Mouse (Mus musculus) embryonic facial prominence, embryonic 11.5 days (tissue): ENCODE results near the gene Hspa1b. TPM values are rescaled to one million over a fixed set of nuclear protein-coding genes. Genes with fewer than 3 reads are reported as not detected.

Experiments used
- ATAC-seq: fragments of 200-750 bp; cut with Nextera tagmentation; replicated peaks from 2 replicates; pipeline ENCODE4 v1.8.0; 2017; ENCODE audit warnings: low read depth; ENCODE audit not compliant: insufficient number of reproducible peaks, low FRiP score, low TSS enrichment
- DNase-seq: peaks from one replicate; pipeline ENCODE4 v3.0.0-alpha.2; 2015; ENCODE audit warnings: low spot score
- H3K27ac ChIP-seq: fragments of 300-500 bp; sonication (generic); replicated peaks from 2 replicates; pipeline ENCODE4 v1.5.1; 2014; ENCODE audit warnings: mild to moderate bottlenecking, low read depth, low read length, control low read depth
- H3K27me3 ChIP-seq: fragments of 300-500 bp; sonication (generic); 2 replicates; pipeline ENCODE4 v1.6.1; 2014; ENCODE audit warnings: mild to moderate bottlenecking, low read length, moderate library complexity, mixed read lengths; ENCODE audit not compliant: control insufficient read depth, insufficient read depth
- H3K36me3 ChIP-seq: fragments of 300-500 bp; sonication (generic); replicated peaks from 2 replicates; pipeline ENCODE4 v1.6.1; 2014; ENCODE audit warnings: low read depth, mild to moderate bottlenecking, low read length, moderate library complexity, mixed read lengths; ENCODE audit not compliant: control insufficient read depth, insufficient read depth
- H3K4me1 ChIP-seq: fragments of 300-500 bp; sonication (generic); 2 replicates; pipeline ENCODE4 v1.6.1; 2014; ENCODE audit warnings: low read length, mixed read lengths; ENCODE audit not compliant: control insufficient read depth, insufficient read depth
- H3K4me2 ChIP-seq: fragments of 300-500 bp; sonication (generic); 2 replicates; pipeline ENCODE4 v1.6.1; 2014; ENCODE audit warnings: low read depth, mild to moderate bottlenecking, control low read depth, low read length, moderate library complexity
- H3K4me3 ChIP-seq: fragments of 300-500 bp; sonication (generic); 2 replicates; pipeline ENCODE4 v1.5.1; 2014; ENCODE audit warnings: low read depth, low read length, control low read depth
- H3K9ac ChIP-seq: fragments of 300-500 bp; sonication (generic); replicated peaks from 2 replicates; pipeline ENCODE4 v1.6.1; 2014; ENCODE audit warnings: mild to moderate bottlenecking, control low read depth, low read length
- H3K9me3 ChIP-seq: fragments of 300-500 bp; sonication (generic); replicated peaks from 2 replicates; pipeline ENCODE4 v1.6.1; 2016; ENCODE audit warnings: mild to moderate bottlenecking, low read length, inconsistent platforms, mixed read lengths; ENCODE audit not compliant: control insufficient read depth
- WGBS: fragments of 180-500 bp; shearing (Covaris S2); extraction: QIAGEN DNeasy Blood & Tissue Kit; methylation state at CpG from one replicate; pipeline ENCODE4 v1.1.7; 2014; 5-methylcytosine and 5-hydroxymethylcytosine counted together
- polyA plus RNA-seq: library from polyadenylated mRNA; unstranded; fragments of >200 nt; fragmentation: Nextera tagmentation; extraction: Ambion mirVana; gene quantifications from 2 replicates; pipeline ENCODE4 v1.2.1, GENCODE M21; 2014

The Hspa1b gene
- polyA plus RNA-seq, 1 experiment from 2014 or later = 0.21 TPM

DNA sequence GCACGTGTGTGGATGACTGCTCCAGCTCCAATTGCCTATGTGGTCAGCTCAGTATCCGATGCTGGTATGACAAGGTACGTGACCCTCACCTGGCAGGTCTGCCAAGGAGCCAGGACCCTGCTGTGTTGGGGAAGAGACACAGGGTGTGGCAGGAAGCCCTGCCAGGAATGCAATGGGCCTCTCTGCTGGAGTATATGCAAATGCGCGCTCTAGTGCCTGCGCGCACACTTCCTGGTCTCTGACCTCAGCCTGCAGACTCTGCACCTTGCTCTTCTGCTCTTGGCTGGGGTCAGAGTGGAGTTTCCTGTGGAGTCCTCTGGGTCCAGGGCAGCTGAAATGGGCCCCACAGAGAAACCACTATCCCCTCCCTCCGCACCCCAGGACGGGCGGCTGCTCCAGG, 48.1 kb downstream of the Hspa1b start:
- H3K9me3 ChIP-seq = no peaks in the 10 kb centered on the region
- H3K4me2 ChIP-seq = no peak overlapping the region
- H3K4me3 ChIP-seq = no peak overlapping the region
- 0 out of 2 replicates have a peak, but pooled peaks cover 2% of the 10 kb centered on the region for H3K4me1 ChIP-seq
- ATAC-seq (no peak), DNase-seq (no peak)
- WGBS = 85% methylated on average over 10 of the region's 10 CpGs
- H3K27ac ChIP-seq = no peak overlapping the region
- no peak overlapping the region for H3K9ac ChIP-seq
- H3K36me3 ChIP-seq = peaks cover 29% of the 10 kb centered on the region
- no peaks in the 10 kb centered on the region for H3K27me3 ChIP-seq

Other genes starting within 250 kb of the Hspa1b start
- gene C4b, start 215.4 kb downstream of the Hspa1b start, polyA plus RNA-seq = not detected in 2 replicates
- not detected in 2 replicates for gene Cyp21a1, start 154.7 kb downstream of the Hspa1b start, polyA plus RNA-seq
- 14.4 and 18.4 TPM in 2 replicates for gene Stk19, start 122.3 kb downstream of the Hspa1b start, polyA plus RNA-seq
- gene Dxo, start 122.2 kb downstream of the Hspa1b start, polyA plus RNA-seq = 65.3 and 68.1 TPM in 2 replicates
- gene Skiv2l, start 109.0 kb downstream of the Hspa1b start, polyA plus RNA-seq = 27.1 and 31.9 TPM in 2 replicates
- 128 and 130 TPM in 2 replicates for gene Nelfe, start 108.8 kb downstream of the Hspa1b start, polyA plus RNA-seq
- gene Cfb, start 96.7 kb downstream of the Hspa1b start, polyA plus RNA-seq = 1.2 and 2.0 TPM in 2 replicates
- 1.6 and 2.0 TPM in 2 replicates for gene Zbtb12, start 79.8 kb downstream of the Hspa1b start, polyA plus RNA-seq
- gene Gm20547, start 77.2 kb downstream of the Hspa1b start, polyA plus RNA-seq = not detected in 2 replicates
- gene C2, start 61.0 kb downstream of the Hspa1b start, polyA plus RNA-seq = 0.81 and 1.6 TPM in 2 replicates
- 59.3 and 60.6 TPM in 2 replicates for gene Ehmt2, start 60.8 kb downstream of the Hspa1b start, polyA plus RNA-seq
- 0.08 and 0.11 TPM in 2 replicates for gene Slc44a4, start 44.8 kb downstream of the Hspa1b start, polyA plus RNA-seq
- 10.9 and 13.1 TPM in 2 replicates for gene Neu1, start 28.0 kb downstream of the Hspa1b start, polyA plus RNA-seq
- not detected in 2 replicates for gene Gm20481, start 10.7 kb upstream of the Hspa1b start, polyA plus RNA-seq
- 1.7 and 1.8 TPM in 2 replicates for gene Hspa1a, start 12.9 kb upstream of the Hspa1b start, polyA plus RNA-seq
- gene Hspa1l, start 13.5 kb upstream of the Hspa1b start, polyA plus RNA-seq = 1.5 and 2.0 TPM in 2 replicates
- 219 and 241 TPM in 2 replicates for gene Lsm2, start 22.6 kb upstream of the Hspa1b start, polyA plus RNA-seq
- 73.9 and 85.2 TPM in 2 replicates for gene Vars, start 41.7 kb upstream of the Hspa1b start, polyA plus RNA-seq
- gene Vwa7, start 57.3 kb upstream of the Hspa1b start, polyA plus RNA-seq = 0.10 and 0.17 TPM in 2 replicates
- 3.5 and 7.5 TPM in 2 replicates for gene Sapcd1, start 68.8 kb upstream of the Hspa1b start, polyA plus RNA-seq
- gene Msh5, start 87.5 kb upstream of the Hspa1b start, polyA plus RNA-seq = 3.0 and 3.2 TPM in 2 replicates
- gene Clic1, start 90.7 kb upstream of the Hspa1b start, polyA plus RNA-seq = 73.9 and 84.2 TPM in 2 replicates
- gene Ddah2, start 99.8 kb upstream of the Hspa1b start, polyA plus RNA-seq = 543 and 586 TPM in 2 replicates
- 0.33 TPM in 1 of 2 replicates, not detected in the other for gene Ly6g6c, start 106.2 kb upstream of the Hspa1b start, polyA plus RNA-seq
- gene Mpig6b, start 106.9 kb upstream of the Hspa1b start, polyA plus RNA-seq = 0.74 and 1.2 TPM in 2 replicates
- 0.66 and 1.1 TPM in 2 replicates for gene Ly6g6e, start 117.7 kb upstream of the Hspa1b start, polyA plus RNA-seq
- gene Ly6g6d, start 118.8 kb upstream of the Hspa1b start, polyA plus RNA-seq = 0.92 TPM in 1 of 2 replicates, not detected in the other
- 0.36 and 0.43 TPM in 2 replicates for gene Ly6g6f, start 126.4 kb upstream of the Hspa1b start, polyA plus RNA-seq
- 38.5 and 39.8 TPM in 2 replicates for gene Abhd16a, start 130.0 kb upstream of the Hspa1b start, polyA plus RNA-seq
- not detected in 2 replicates for gene Ly6g5c, start 149.0 kb upstream of the Hspa1b start, polyA plus RNA-seq
- 0.53 and 1.1 TPM in 2 replicates for gene Ly6g5b, start 156.2 kb upstream of the Hspa1b start, polyA plus RNA-seq
- 24.6 and 26.4 TPM in 2 replicates for gene Gpank1, start 162.2 kb upstream of the Hspa1b start, polyA plus RNA-seq
- gene Csnk2b, start 162.8 kb upstream of the Hspa1b start, polyA plus RNA-seq = 273 and 294 TPM in 2 replicates
- gene D17H6S53E, start 167.1 kb upstream of the Hspa1b start, polyA plus RNA-seq = 6.9 and 7.4 TPM in 2 replicates
- 0.49 and 0.64 TPM in 2 replicates for gene Apom, start 172.8 kb upstream of the Hspa1b start, polyA plus RNA-seq
- 87.8 and 101 TPM in 2 replicates for gene Bag6, start 175.9 kb upstream of the Hspa1b start, polyA plus RNA-seq
- 131 and 144 TPM in 2 replicates for gene Prrc2a, start 205.7 kb upstream of the Hspa1b start, polyA plus RNA-seq
- 6.1 and 7.9 TPM in 2 replicates for gene Aif1, start 216.8 kb upstream of the Hspa1b start, polyA plus RNA-seq
- 3.8 and 6.1 TPM in 2 replicates for gene Lst1, start 229.2 kb upstream of the Hspa1b start, polyA plus RNA-seq
- 0.32 and 0.48 TPM in 2 replicates for gene Ltb, start 235.2 kb upstream of the Hspa1b start, polyA plus RNA-seq
- not detected in 2 replicates for gene Tnf, start 242.8 kb upstream of the Hspa1b start, polyA plus RNA-seq
- gene Lta, start 246.1 kb upstream of the Hspa1b start, polyA plus RNA-seq = not detected in 2 replicates